Mouse (Mus musculus) hindbrain, embryonic 14.5 days (tissue): Measurements from ENCODE around the gene Map6. TPM values are rescaled to one million over a fixed set of nuclear protein-coding genes. Genes with fewer than 3 reads are reported as not detected.

Experiments
- ATAC-seq: fragments of 200-750 bp; cut with Nextera tagmentation; 2 replicates; pipeline ENCODE4 v1.8.0; 2017; ENCODE audit warnings: moderate number of reproducible peaks, mild to moderate bottlenecking, moderate TSS enrichment, moderate library complexity; ENCODE audit not compliant: low FRiP score
- DNase-seq: peaks from one replicate; pipeline ENCODE4 v3.0.0-alpha.2; 2015; ENCODE audit warnings: low spot score
- H3K27ac ChIP-seq: fragments of 300-500 bp; sonication (generic); 2 replicates; pipeline ENCODE4 v1.5.1; 2014; ENCODE audit warnings: mild to moderate bottlenecking, moderate library complexity
- H3K27me3 ChIP-seq: fragments of 300-500 bp; sonication (generic); 2 replicates; pipeline ENCODE4 v1.6.1; 2014; ENCODE audit warnings: mild to moderate bottlenecking, low read length, mixed read lengths; ENCODE audit not compliant: control insufficient read depth, insufficient read depth
- H3K36me3 ChIP-seq: fragments of 300-500 bp; sonication (generic); replicated peaks from 2 replicates; pipeline ENCODE4 v1.6.1; 2014; ENCODE audit not compliant: control insufficient read depth, insufficient read depth
- H3K4me1 ChIP-seq: fragments of 300-500 bp; sonication (generic); replicated peaks from 2 replicates; pipeline ENCODE4 v1.6.1; 2014; ENCODE audit warnings: antibody characterized with exemption, low read length, mixed read lengths; ENCODE audit not compliant: control insufficient read depth, insufficient read depth
- H3K4me2 ChIP-seq: fragments of 300-500 bp; sonication (generic); replicated peaks from 2 replicates; pipeline ENCODE4 v1.6.1; 2014; ENCODE audit warnings: mild to moderate bottlenecking, moderate library complexity
- H3K4me3 ChIP-seq: fragments of 300-500 bp; sonication (generic); replicated peaks from 2 replicates; pipeline ENCODE4 v1.5.1; 2014; ENCODE audit warnings: mild to moderate bottlenecking, low read length
- H3K9ac ChIP-seq: fragments of 300-500 bp; sonication (generic); 2 replicates; pipeline ENCODE4 v1.6.1; 2014
- H3K9me3 ChIP-seq: fragments of 300-500 bp; sonication (generic); 2 replicates; pipeline ENCODE4 v1.6.1; 2016; ENCODE audit warnings: low read length; ENCODE audit not compliant: control insufficient read depth
- WGBS: fragments of 180-500 bp; shearing (Covaris S2); extraction: QIAGEN DNeasy Blood & Tissue Kit; methylation state at CpG from one replicate; pipeline ENCODE4 v1.1.7; 2014; 5-methylcytosine and 5-hydroxymethylcytosine counted together
- polyA plus RNA-seq: library from polyadenylated mRNA; unstranded; fragments of >200 nt; fragmentation: Nextera tagmentation; extraction: Ambion mirVana; gene quantifications from 2 replicates; pipeline ENCODE4 v1.2.1, GENCODE M21; 2014

Gene Map6
- polyA plus RNA-seq, 1 experiment from 2014 or later = 122 TPM

- no peaks in the 10 kb centered on the region for H3K36me3 ChIP-seq
- no peak overlapping the region for H3K4me2 ChIP-seq
- H3K4me1 ChIP-seq = no peaks in the 10 kb centered on the region
- no peaks in the 10 kb centered on the region for H3K9me3 ChIP-seq
- DNase-seq = no peak
- no peak overlapping the region for H3K4me3 ChIP-seq
- no peak for ATAC-seq
- H3K9ac ChIP-seq = no peak overlapping the region
- WGBS = 74% methylated on average over 6 of the region's 6 CpGs
- no peak overlapping the region for H3K27ac ChIP-seq
- peaks cover under 1% of the 10 kb centered on the region; the same call in 1 of the 2 replicates for H3K27me3 ChIP-seq
These were observed 34.7 kb upstream of the Map6 start for GRCm38 (mm10) chr7:99232571-99232970.

DNA sequence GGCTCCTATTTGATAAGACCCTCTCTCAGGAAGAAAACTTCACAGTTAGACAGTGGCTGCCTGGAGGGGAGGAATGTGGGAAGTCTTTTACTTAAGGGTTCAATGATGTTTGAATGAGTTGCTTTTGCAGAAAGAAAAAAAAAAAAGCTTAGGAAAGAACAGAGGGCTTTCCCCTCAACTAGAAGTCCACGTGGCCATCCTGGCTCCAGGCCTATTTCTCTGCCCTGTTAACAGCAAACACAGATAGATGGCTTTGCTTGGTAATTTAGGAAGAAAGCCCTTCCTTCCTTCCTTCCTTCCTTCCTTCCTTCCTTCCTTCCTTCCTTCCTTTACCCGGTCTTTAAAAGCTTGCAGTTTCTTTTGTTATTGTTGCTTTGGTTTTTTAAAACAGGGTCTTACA is 32.3 kb upstream of the Map6 start:
- DNase-seq = no peak
- ATAC-seq = no peak
- Histone ChIP-seq H3K4me3 (no peak overlapping the region), H3K36me3 (no peaks in the 10 kb centered on the region), H3K27me3 (peaks cover 4% of the 10 kb centered on the region; the same call in 1 of the 2 replicates), H3K9me3 (no peaks in the 10 kb centered on the region), H3K4me1 (no peaks in the 10 kb centered on the region), H3K27ac (no peak overlapping the region), H3K9ac (no peak overlapping the region), H3K4me2 (no peak overlapping the region)
- 50% methylated on average over 2 of the region's 2 CpGs for WGBS

GRCm38 (mm10) chr7:99235657-99236056 is 31.6 kb upstream of the Map6 start:
- ATAC-seq (no peak), DNase-seq (no peak)
- H3K4me3 ChIP-seq = no peak overlapping the region
- H3K9me3 ChIP-seq = no peaks in the 10 kb centered on the region
- 80% methylated on average over 2 of the region's 2 CpGs for WGBS
- H3K4me1 ChIP-seq = no peaks in the 10 kb centered on the region
- H3K4me2 ChIP-seq = no peak overlapping the region
- H3K36me3 ChIP-seq = no peaks in the 10 kb centered on the region
- H3K27me3 ChIP-seq = peaks cover 4% of the 10 kb centered on the region; the same call in 1 of the 2 replicates
- H3K9ac ChIP-seq = no peak overlapping the region
- no peak overlapping the region for H3K27ac ChIP-seq

DNA sequence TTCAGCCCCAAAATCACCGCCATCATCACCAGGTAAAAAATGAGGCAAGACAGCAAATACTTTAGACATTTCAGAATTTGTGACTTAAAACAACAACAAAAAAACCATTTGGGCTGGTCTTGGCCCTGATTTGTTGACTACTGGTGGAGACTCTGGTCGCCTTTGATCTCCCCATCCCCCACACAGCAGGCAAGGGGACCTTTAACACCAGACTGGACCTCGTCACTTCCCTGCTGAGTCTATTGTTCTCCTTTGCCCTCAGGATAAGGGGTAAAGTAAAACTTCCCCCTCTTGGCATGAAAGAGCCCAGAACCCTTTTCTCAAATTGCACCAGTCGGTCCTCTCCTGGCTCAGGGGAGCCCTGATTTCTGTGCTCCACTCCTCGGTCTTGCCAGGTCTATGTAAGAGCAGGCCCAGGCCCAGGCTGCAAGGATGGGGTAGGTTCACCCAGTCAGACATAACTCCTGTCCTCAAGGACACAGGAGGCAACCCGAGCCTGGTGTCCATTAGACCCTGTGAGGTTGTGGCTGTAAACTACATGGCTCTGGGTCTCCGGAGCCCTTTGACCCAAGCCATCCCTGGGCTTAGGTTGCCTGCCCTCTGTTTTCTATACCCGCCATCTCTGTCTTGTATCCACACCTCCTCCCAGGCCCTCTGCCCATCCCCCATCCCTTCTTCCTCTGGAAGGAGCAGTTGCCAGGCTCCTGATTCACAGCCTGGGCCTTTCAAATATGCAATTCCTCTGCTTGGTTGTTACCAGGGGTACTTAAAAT is 30.2 kb upstream of the Map6 start:
- H3K4me3 ChIP-seq = no peak overlapping the region
- no peak overlapping the region for H3K4me2 ChIP-seq
- no peaks in the 10 kb centered on the region for H3K9me3 ChIP-seq
- H3K9ac ChIP-seq = no peak overlapping the region
- ATAC-seq (no peak), DNase-seq (no peak)
- H3K4me1 ChIP-seq = no peaks in the 10 kb centered on the region
- H3K27me3 ChIP-seq = peaks cover 4% of the 10 kb centered on the region; the same call in 1 of the 2 replicates
- no peak overlapping the region for H3K27ac ChIP-seq
- no peaks in the 10 kb centered on the region for H3K36me3 ChIP-seq
- 19% methylated on average over 8 of the region's 8 CpGs for WGBS

- Histone ChIP-seq H3K4me2 (0 out of 2 replicates have a peak within 1 kb of the TSS, but pooled peaks have one; percentile 15), H3K27ac (no peak within 1 kb of the TSS), H3K4me1 (no peaks in the 10 kb centered on the region), H3K27me3 (peaks cover 4% of the 10 kb centered on the region; the same call in 1 of the 2 replicates), H3K9me3 (no peaks in the 10 kb centered on the region), H3K9ac (no peak within 1 kb of the TSS), H3K36me3 (no peaks in the 10 kb centered on the region), H3K4me3 (no peak within 1 kb of the TSS)
- 13% methylated on average over 13 of the region's 13 CpGs for WGBS
- ATAC-seq = no peak
- DNase-seq = no peak
These were observed 28.8 kb upstream of the Map6 start, which contains the start of gene Mogat2 for GRCm38 (mm10) chr7:99238417-99238816. Gene Mogat2 (minus strand): TSS chr7:99238619.

GRCm38 (mm10) chr7:99242097-99242496 is 25.1 kb upstream of the Map6 start:
- no peak for ATAC-seq
- 97% methylated on average over 11 of the region's 11 CpGs for WGBS
- H3K27ac ChIP-seq = no peak overlapping the region

GRCm38 (mm10) chr7:99248157-99248742 is 19.0 kb upstream of the Map6 start:
- ATAC-seq (no peak), DNase-seq (no peak)
- Histone ChIP-seq H3K27ac (no peak overlapping the region), H3K27me3 (peaks cover 3% of the 10 kb centered on the region), H3K4me3 (no peak overlapping the region), H3K9ac (no peak overlapping the region), H3K4me2 (peak overlapping the region; percentile 75; the same call in 1 of the 2 replicates), H3K4me1 (no peaks in the 10 kb centered on the region), H3K36me3 (no peaks in the 10 kb centered on the region), H3K9me3 (no peaks in the 10 kb centered on the region)
- WGBS = 40% methylated on average over 5 of the region's 5 CpGs

More at GRCm38 (mm10) chr7:99242097-99242496, 25.1 kb upstream of the Map6 start:
- Histone ChIP-seq H3K4me1 (no peaks in the 10 kb centered on the region), H3K4me2 (no peak overlapping the region), H3K4me3 (no peak overlapping the region), H3K9me3 (no peaks in the 10 kb centered on the region), H3K27me3 (peaks cover 4% of the 10 kb centered on the region; the same call in 1 of the 2 replicates), H3K36me3 (no peaks in the 10 kb centered on the region), H3K9ac (no peak overlapping the region)
- no peak for DNase-seq

- WGBS = 1% methylated on average over 39 of the region's 44 CpGs
- ATAC-seq (peak; percentile 34; the same call in 1 of the 2 replicates), DNase-seq (no peak)
These were observed 18.2 kb upstream of the Map6 start for GRCm38 (mm10) chr7:99248906-99249581.

GRCm38 (mm10) chr7:99249582-99249911 is 17.7 kb upstream of the Map6 start:
- Histone ChIP-seq H3K36me3 (no peaks in the 10 kb centered on the region), H3K4me1 (no peaks in the 10 kb centered on the region), H3K4me2 (peak overlapping the region; percentile 75), H3K9me3 (no peaks in the 10 kb centered on the region), H3K27me3 (peaks cover 3% of the 10 kb centered on the region), H3K4me3 (peak overlapping the region; percentile 38), H3K9ac (no peak overlapping the region), H3K27ac (no peak overlapping the region)
- DNase-seq (peak; percentile 90), ATAC-seq (peak; percentile 71; the same call in 1 of the 2 replicates)
- 3% methylated on average over 10 of the region's 10 CpGs for WGBS

More at GRCm38 (mm10) chr7:99248906-99249581, 18.2 kb upstream of the Map6 start:
- H3K27ac ChIP-seq = no peak overlapping the region
- H3K4me2 ChIP-seq = peak overlapping the region; percentile 75
- peak overlapping the region; percentile 46 for H3K9ac ChIP-seq
- H3K9me3 ChIP-seq = no peaks in the 10 kb centered on the region
- H3K36me3 ChIP-seq = no peaks in the 10 kb centered on the region
- peak overlapping the region; percentile 38 for H3K4me3 ChIP-seq
- H3K4me1 ChIP-seq = no peaks in the 10 kb centered on the region
- peaks cover 3% of the 10 kb centered on the region for H3K27me3 ChIP-seq
